Mouse (Mus musculus) heart, embryonic 12.5 days (tissue): ENCODE measurements around the gene Depdc1b. TPM values are rescaled to one million over a fixed set of nuclear protein-coding genes. Genes with fewer than 3 reads are reported as not detected.

ENCODE experiments used
- ATAC-seq: fragments of 200-750 bp; cut with Nextera tagmentation; 2 replicates; pipeline ENCODE4 v1.8.0; 2017; ENCODE audit warnings: moderate TSS enrichment, moderate library complexity; ENCODE audit not compliant: insufficient number of reproducible peaks, low FRiP score
- H3K27ac ChIP-seq: fragments of 300-500 bp; sonication (generic); 2 replicates; pipeline ENCODE4 v1.5.1; 2016; ENCODE audit warnings: mild to moderate bottlenecking, moderate library complexity; ENCODE audit not compliant: poor library complexity, severe bottlenecking
- H3K27me3 ChIP-seq: fragments of 300-500 bp; sonication (generic); replicated peaks from 2 replicates; pipeline ENCODE4 v1.6.1; 2016; ENCODE audit warnings: mild to moderate bottlenecking, moderate library complexity
- H3K36me3 ChIP-seq: fragments of 300-500 bp; sonication (generic); 2 replicates; pipeline ENCODE4 v1.6.1; 2016; ENCODE audit warnings: mild to moderate bottlenecking, moderate library complexity
- H3K4me1 ChIP-seq: fragments of 300-500 bp; sonication (generic); replicated peaks from 2 replicates; pipeline ENCODE4 v1.6.1; 2016; ENCODE audit warnings: mild to moderate bottlenecking
- H3K4me2 ChIP-seq: fragments of 300-500 bp; sonication (generic); 2 replicates; pipeline ENCODE4 v1.6.1; 2016; ENCODE audit warnings: mild to moderate bottlenecking, moderate library complexity
- H3K4me3 ChIP-seq: fragments of 300-500 bp; sonication (generic); 2 replicates; pipeline ENCODE4 v1.5.1; 2016; ENCODE audit warnings: mild to moderate bottlenecking
- H3K9ac ChIP-seq: fragments of 300-500 bp; sonication (generic); 2 replicates; pipeline ENCODE4 v1.6.1; 2016; ENCODE audit warnings: mild to moderate bottlenecking, moderate library complexity
- H3K9me3 ChIP-seq: fragments of 300-500 bp; sonication (generic); replicated peaks from 2 replicates; pipeline ENCODE4 v1.6.1; 2016; ENCODE audit warnings: mild to moderate bottlenecking, moderate library complexity
- WGBS: fragments of 180-500 bp; shearing (Covaris S2); methylation state at CpG from one replicate; pipeline ENCODE4 v1.1.7; 2016; 5-methylcytosine and 5-hydroxymethylcytosine counted together
- polyA plus RNA-seq: library from polyadenylated mRNA; unstranded; fragments of >200 nt; fragmentation: Nextera tagmentation; extraction: Ambion mirVana; gene quantifications from 2 replicates; pipeline ENCODE4 v1.2.1, GENCODE M21; 2016

Depdc1b gene
- polyA plus RNA-seq, 1 experiment from 2014 or later = 5.3 TPM

DNA sequence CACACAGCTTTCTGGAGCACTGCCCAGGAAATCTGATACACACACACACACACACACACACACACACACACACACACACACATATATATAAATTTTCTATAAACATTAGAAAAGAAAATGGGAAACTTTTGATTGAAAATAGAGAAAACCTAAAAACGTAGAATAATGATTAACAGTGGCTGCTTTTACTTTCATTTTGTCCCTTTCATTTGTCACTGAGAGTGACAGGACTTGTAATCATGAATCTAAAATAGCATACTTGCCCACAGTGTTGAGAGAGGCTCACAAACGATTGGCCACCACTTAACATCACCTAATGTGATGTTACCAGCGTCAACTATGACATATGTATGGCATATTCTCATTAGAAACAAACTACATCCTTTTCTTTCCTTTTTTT lies 26.7 kb upstream of the Depdc1b start:
- no peak for ATAC-seq
- 69% methylated on average over 3 of the region's 3 CpGs for WGBS
- no peak overlapping the region for H3K4me3 ChIP-seq
- H3K36me3 ChIP-seq = no peaks in the 10 kb centered on the region
- no peaks in the 10 kb centered on the region for H3K9me3 ChIP-seq
- no peaks in the 10 kb centered on the region for H3K4me1 ChIP-seq
- H3K4me2 ChIP-seq = no peak overlapping the region
- no peak overlapping the region for H3K9ac ChIP-seq
- no peak overlapping the region for H3K27ac ChIP-seq
- peaks cover 23% of the 10 kb centered on the region for H3K27me3 ChIP-seq

DNA sequence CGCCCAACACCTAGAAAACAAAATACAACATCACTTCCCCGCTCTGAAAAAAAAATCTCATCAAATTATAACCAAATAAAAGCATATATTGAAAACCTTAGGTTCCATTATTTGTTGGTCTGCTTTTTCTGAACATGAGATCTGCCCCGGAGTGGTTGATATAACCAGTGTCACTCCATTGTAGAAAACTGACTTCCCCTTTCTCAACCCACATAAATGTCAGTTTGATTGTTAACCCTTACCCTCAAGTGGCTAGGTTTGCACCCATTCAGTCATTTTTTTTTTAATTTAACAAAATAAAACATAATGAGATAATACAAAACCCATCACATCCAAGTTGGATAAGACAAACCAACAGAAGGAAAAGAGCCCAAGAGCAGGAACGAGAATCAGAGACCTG lies 25.8 kb upstream of the Depdc1b start:
- 81% methylated on average over 4 of the region's 4 CpGs for WGBS
- ATAC-seq = no peak
- H3K4me3 ChIP-seq = no peak overlapping the region
- no peak overlapping the region for H3K27ac ChIP-seq
- H3K36me3 ChIP-seq = no peaks in the 10 kb centered on the region
- H3K4me2 ChIP-seq = no peak overlapping the region
- no peaks in the 10 kb centered on the region for H3K4me1 ChIP-seq
- no peaks in the 10 kb centered on the region for H3K9me3 ChIP-seq
- no peak overlapping the region for H3K9ac ChIP-seq
- H3K27me3 ChIP-seq = peaks cover 19% of the 10 kb centered on the region

GRCm38 (mm10) chr13:108297350-108298093 lies 18.6 kb upstream of the Depdc1b start:
- H3K36me3 ChIP-seq = no peaks in the 10 kb centered on the region
- no peaks in the 10 kb centered on the region for H3K9me3 ChIP-seq
- peak overlapping the region; percentile 40 for H3K4me3 ChIP-seq
- peak; percentile 84 for ATAC-seq
- WGBS = 6% methylated on average over 12 of the region's 12 CpGs
- H3K4me1 ChIP-seq = peaks cover 10% of the 10 kb centered on the region
- H3K9ac ChIP-seq = no peak overlapping the region
- peaks cover 29% of the 10 kb centered on the region for H3K27me3 ChIP-seq
- H3K27ac ChIP-seq = peak overlapping the region; percentile 56
- H3K4me2 ChIP-seq = peak overlapping the region; percentile 69

GRCm38 (mm10) chr13:108298241-108298640 lies 17.9 kb upstream of the Depdc1b start:
- Histone ChIP-seq H3K4me1 (peaks cover 10% of the 10 kb centered on the region), H3K36me3 (no peaks in the 10 kb centered on the region), H3K4me2 (no peak overlapping the region), H3K9me3 (no peaks in the 10 kb centered on the region), H3K4me3 (no peak overlapping the region), H3K27ac (no peak overlapping the region), H3K9ac (no peak overlapping the region), H3K27me3 (peaks cover 36% of the 10 kb centered on the region)
- no peak for ATAC-seq
- WGBS = 40% methylated on average over 5 of the region's 5 CpGs

DNA sequence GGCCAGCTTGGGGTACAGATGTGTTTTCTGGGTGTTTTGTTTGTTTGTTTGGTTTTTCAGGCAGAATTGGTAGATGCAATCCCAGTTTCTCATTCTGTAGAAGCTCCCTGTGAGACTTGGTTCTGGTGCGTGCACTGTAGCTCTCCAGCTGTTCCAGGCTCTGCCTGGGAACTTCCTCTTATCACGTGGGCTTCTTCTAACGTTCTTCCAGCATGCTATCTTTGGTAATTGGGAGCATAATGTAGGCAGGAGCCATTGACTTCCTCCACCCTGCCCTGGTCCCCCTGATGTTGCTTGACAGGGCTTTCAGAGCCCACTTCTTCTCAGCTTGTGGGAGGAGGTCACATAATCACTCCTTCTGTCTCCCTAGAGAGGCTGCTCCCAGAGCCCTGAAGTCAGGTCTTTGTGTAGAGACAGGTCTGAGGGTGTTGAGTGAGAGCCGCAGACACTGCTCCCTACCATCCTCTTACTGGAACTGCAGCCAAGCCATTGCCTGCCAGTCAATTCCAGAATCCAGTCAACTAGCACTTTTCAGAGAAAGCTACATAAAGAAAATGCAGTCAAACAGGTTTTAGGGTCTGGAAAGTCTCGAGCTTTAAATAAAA lies 15.7 kb upstream of the Depdc1b start:
- Histone ChIP-seq H3K4me2 (no peak overlapping the region), H3K4me3 (no peak overlapping the region), H3K27me3 (peaks cover 56% of the 10 kb centered on the region), H3K9me3 (no peaks in the 10 kb centered on the region), H3K27ac (no peak overlapping the region), H3K9ac (no peak overlapping the region), H3K4me1 (peaks cover 10% of the 10 kb centered on the region), H3K36me3 (no peaks in the 10 kb centered on the region)
- 8% methylated on average over 5 of the region's 5 CpGs for WGBS
- ATAC-seq = no peak

DNA sequence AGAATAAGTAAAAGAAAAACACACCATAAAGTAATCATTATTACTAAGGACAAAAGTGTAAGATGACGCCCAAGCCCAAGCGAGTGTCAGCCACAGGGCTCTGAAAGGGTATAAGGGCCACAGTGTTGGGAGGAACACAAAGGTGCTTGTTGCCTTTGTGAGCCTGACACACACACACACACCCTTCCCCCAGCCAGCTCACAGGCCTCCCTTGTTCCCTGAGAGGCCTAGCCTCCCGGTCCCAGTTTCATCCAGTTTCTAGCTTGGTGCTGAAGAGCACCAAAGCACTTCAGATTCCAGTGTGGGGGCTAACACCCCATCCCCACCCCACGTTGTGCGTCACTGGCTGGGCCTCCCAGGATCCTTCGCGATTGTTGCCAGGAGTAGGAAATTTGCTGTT lies 14.7 kb upstream of the Depdc1b start:
- ATAC-seq = no peak

DNA sequence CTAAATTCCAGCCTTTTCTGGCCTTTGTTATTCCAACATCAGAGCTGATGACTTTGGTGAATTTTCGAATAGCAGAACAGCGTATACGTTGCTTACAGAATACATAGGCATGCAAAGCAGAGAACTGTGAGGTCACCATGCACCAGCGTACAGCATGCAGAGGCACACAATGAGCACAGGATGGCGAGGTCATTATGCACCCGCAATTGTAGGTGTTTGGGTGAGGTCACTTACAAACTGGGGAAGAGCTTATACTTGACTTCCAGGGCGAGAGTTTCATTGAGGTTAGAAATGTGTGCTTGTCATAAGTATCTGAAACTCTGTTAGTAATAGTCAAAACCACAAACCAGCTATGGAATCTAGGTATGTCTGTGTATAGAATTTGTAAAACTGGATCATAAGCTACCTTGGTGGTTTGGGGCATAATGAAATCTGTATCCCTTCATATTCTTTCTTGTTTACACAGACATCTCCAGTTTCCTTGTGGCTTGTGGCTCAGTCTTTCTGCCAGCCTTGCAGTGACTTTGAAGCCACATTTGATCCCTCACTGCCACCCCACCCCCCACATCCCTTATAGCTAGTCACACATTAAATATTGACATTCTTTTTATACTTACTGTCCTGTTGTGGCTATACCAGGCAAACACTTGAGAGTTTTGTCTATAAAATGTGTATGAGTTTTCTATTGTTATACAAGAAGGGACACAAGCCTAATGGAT lies 13.0 kb upstream of the Depdc1b start:
- ATAC-seq = no peak
- Histone ChIP-seq H3K36me3 (no peaks in the 10 kb centered on the region), H3K9me3 (no peaks in the 10 kb centered on the region), H3K9ac (no peak overlapping the region), H3K27ac (no peak overlapping the region), H3K4me1 (peaks cover 5% of the 10 kb centered on the region), H3K27me3 (peaks cover 67% of the 10 kb centered on the region), H3K4me2 (no peak overlapping the region), H3K4me3 (no peak overlapping the region)
- 77% methylated on average over 7 of the region's 7 CpGs for WGBS

More for the DNA sequence above, 14.7 kb upstream of the Depdc1b start:
- Histone ChIP-seq H3K9ac (no peak overlapping the region), H3K27ac (no peak overlapping the region), H3K27me3 (peaks cover 63% of the 10 kb centered on the region), H3K4me3 (no peak overlapping the region), H3K9me3 (no peaks in the 10 kb centered on the region), H3K4me2 (no peak overlapping the region), H3K36me3 (no peaks in the 10 kb centered on the region), H3K4me1 (peaks cover 10% of the 10 kb centered on the region)
- WGBS = 59% methylated on average over 7 of the region's 7 CpGs

- Histone ChIP-seq H3K27ac (no peak overlapping the region), H3K27me3 (peaks cover 70% of the 10 kb centered on the region), H3K4me3 (no peak overlapping the region), H3K4me2 (no peak overlapping the region), H3K36me3 (no peaks in the 10 kb centered on the region), H3K4me1 (peaks cover 5% of the 10 kb centered on the region), H3K9ac (no peak overlapping the region), H3K9me3 (no peaks in the 10 kb centered on the region)
- no peak for ATAC-seq
- WGBS = 29% methylated on average over 1 of the region's 1 CpGs
Measured at GRCm38 (mm10) chr13:108303841-108304240, 12.3 kb upstream of the Depdc1b start.

DNA sequence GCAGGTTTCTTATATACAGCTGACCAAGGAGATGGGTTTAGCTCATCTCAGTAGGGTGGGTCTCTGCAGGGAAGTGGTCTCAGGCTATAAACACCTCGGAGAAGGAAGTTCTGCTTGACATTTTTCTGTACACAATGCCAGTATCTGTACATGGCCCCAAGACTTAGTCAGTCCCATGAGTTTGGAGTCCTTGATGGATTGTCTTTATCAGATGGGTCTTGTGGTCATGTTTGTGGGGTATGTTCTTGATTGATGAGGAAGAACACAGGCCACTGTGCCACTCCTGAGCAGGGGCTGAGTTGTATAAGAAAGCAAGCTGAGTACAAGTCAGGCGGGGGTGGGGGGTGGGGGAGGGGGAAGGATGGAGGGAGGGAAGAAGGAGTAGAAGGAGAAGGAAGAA lies 11.5 kb upstream of the Depdc1b start:
- Histone ChIP-seq H3K27me3 (peaks cover 71% of the 10 kb centered on the region), H3K9ac (no peak overlapping the region), H3K4me1 (peaks cover 5% of the 10 kb centered on the region), H3K27ac (no peak overlapping the region), H3K36me3 (no peaks in the 10 kb centered on the region), H3K4me3 (no peak overlapping the region), H3K4me2 (no peak overlapping the region), H3K9me3 (no peaks in the 10 kb centered on the region)
- no peak for ATAC-seq
- 40% methylated on average over 2 of the region's 2 CpGs for WGBS

GRCm38 (mm10) chr13:108316487-108316903 lies 363 bp downstream of the Depdc1b start:
- H3K4me3 ChIP-seq = peak overlapping the region; percentile 82
- H3K27me3 ChIP-seq = peaks cover 64% of the 10 kb centered on the region
- under 1% methylated on average over 32 of the region's 32 CpGs for WGBS
- peak; percentile 58 for ATAC-seq
- H3K9me3 ChIP-seq = peaks cover 6% of the 10 kb centered on the region; the same call in 1 of the 2 replicates
- peaks cover 13% of the 10 kb centered on the region for H3K4me1 ChIP-seq
- H3K36me3 ChIP-seq = no peaks in the 10 kb centered on the region
- H3K9ac ChIP-seq = peak overlapping the region; percentile 77
- H3K4me2 ChIP-seq = peak overlapping the region; percentile 99
- H3K27ac ChIP-seq = peak overlapping the region; percentile 66; the same call in 1 of the 2 replicates

DNA sequence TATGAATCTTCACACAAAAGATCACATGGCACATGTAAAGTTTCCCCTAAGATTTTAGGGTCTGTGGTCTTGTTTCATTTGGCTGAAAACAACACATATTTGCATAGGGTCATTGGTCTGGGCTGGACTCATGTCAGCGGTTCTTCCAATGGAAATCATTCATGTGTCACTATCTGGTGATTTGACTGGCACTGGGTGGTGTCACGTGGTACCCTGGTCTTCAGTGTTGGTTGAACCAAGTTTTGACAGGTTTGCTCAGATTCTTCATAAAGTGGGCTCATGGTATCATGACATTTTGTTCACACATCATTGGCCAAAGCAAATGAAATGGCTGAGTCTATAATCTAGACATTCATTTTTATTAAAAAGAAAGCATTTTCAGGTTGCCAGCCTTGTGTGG lies 1.3 kb downstream of the Depdc1b start:
- WGBS = 78% methylated on average over 2 of the region's 2 CpGs
- Histone ChIP-seq H3K9ac (no peak overlapping the region), H3K36me3 (no peaks in the 10 kb centered on the region), H3K27ac (no peak overlapping the region), H3K4me1 (peaks cover 13% of the 10 kb centered on the region), H3K9me3 (peaks cover 4% of the 10 kb centered on the region; the same call in 1 of the 2 replicates), H3K4me2 (peak overlapping the region; percentile 99), H3K27me3 (peaks cover 64% of the 10 kb centered on the region), H3K4me3 (peak overlapping the region; percentile 82; the same call in 1 of the 2 replicates)
- no peak for ATAC-seq
